Mouse (Mus musculus) skeletal muscle tissue, postnatal 0 days (tissue): ENCODE results near the gene Fbxl8. TPM values are rescaled to one million over a fixed set of nuclear protein-coding genes. Genes with fewer than 3 reads are reported as not detected.

Experiments
- microRNA counts: library from miRNA; unstranded; fragments of <30 nt; microRNA quantifications from one replicate; lab custom pipeline; 2015
- microRNA-seq, 2 experiments: library from miRNA; unstranded; fragments of <30 nt; microRNA quantifications; one replicate each; pipeline ENCODE4; 2016
- polyA plus RNA-seq: library from polyadenylated mRNA; unstranded; fragments of >200 nt; fragmentation: Nextera tagmentation; extraction: Ambion mirVana; gene quantifications from 2 replicates; pipeline ENCODE4 v1.2.1, GENCODE M21; 2015

Fbxl8 gene
- polyA plus RNA-seq, result 0.85 and 2.0 TPM in 2 replicates

DNA sequence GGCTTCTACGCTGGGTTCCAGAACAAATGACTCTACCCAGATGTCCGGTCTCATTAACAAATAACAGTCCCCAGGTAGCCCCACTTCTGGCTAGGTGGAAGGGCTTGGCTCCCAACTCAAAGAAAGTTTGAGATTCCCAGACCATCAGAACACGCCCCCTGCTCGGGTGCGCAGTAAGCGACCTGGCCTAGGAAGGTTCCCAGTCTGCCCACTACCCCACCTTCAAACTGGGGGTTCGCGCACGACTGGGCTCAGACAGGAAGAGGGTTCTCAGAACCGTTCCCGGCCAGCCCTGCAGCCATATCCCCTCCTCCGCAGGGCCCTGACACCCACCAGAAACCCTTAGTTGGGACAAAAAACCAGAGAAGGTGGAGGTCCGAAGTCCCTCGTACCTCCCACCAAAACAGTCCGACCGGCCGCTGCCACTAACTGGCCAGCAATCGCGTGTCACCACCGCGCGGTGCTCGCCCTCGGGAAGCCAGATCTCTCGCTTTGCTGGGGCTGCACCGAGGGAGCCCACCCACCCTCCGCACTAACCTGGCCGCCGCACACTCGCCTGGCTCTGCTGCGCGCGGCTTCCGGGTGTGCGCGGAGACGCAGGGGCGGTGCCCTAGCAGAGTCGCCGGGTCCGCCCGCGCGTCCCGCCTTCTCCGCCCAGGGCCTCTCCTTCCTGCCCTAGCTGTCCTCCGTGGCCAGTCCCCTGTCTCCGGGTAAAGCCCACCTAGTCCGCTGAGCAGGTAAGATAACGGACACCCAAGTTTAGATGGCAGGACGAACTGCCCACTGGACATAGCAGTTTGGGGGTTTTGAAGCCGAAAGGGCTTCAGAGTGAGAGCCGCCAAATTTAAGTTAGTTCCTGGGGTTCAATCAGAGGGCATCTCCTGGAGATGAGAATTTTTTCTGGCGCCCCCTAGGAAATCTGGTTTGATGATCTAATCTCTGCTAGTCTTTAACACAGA lies at the start of gene Fbxl8, which contains the start of gene Tradd:
TSS of gene Fbxl8 (plus strand) at position 625 of the 959 bp plus-strand sequence.
TSS of gene Tradd (minus strand) at position 586 of the 959 bp plus-strand sequence.

DNA sequence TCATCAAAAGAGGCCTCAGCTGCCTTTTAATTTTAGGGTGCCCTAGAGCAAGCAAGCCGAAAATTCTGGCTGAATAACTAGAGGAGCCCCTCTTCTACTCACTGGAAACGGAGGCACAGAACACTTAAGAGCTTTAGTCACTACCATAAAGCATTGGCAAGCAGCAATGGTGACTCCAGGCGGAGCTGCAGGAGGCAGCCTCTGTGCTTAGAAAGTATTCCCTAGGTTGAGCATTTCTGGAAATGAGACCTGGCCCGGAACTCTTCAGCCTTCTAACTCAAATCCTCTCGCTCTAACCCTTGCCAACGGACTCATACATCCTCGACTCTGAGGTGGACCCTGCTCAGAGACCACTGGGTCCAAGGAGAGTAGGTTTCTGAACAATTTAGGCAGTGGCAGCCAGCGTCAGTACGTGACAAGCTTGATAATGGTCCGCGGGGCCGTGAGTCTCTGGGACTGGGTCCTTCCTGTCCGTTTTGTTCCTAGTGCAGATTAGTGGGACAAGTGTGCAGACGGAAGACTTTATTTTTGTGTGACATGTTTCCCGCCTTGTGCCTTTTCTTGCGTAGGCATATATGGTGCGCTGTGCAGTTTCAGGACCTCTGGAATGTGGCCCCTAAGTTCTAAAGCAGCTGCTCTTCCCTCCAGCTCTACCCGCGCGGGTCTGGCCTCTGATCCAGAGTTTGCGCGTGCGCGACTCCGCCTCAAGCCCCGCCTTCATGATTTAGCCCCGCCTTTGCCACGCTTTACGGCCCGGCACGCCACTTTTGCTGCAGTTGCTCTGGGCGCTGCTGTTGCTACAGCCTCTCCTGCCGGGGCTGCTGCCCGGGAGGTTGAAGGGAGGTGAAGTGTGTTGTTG lies 39.8 kb upstream of the Fbxl8 start, which contains the start of gene D230025D16Rik:
TSS of gene D230025D16Rik (plus strand) at position 733 of the 859 bp plus-strand sequence.

DNA sequence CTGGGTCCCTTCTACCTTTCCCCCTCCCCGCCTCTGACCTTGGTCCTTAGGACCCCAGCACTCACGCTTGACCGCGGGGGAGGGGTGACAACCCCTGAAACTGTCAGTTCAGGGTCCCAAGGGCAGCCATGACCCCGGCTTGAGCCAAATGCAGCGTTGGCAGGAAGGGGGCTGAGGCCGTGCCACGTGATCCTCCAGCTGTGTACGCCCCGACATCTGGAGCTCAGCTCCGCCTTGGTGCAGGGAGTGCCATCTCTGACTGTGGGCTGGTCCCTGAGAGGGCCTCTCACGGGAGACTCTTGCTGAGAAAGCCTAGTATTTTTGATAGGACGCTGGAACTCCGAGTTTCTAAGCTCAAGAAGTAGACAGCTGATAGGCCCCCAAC lies 9.5 kb upstream of the Fbxl8 start, which contains the start of gene B3gnt9:
TSS of gene B3gnt9 (minus strand) at position 188 of the 385 bp plus-strand sequence.

DNA sequence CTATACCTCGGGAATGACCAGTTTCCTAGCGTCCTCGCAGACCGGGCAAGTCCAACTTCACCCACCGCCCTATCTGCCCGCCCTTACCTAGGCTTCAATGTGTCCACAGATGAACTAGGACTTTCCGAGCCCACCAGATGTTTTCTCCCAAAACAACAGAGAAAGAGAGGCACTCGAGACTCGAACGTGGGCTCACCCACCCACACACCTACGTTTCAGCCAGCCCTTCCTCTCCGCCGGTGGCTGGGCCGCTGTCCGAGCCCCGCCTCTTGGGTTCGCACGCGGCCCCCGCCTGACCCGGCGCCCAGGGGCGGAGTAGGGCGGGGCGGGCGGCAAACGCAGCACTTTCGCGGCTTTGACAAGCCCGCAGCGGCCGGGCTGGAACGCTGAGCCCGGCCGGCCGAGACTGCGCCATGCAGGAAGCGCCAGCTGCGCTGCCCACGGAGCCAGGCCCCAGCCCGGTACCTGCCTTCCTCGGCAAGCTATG lies 5.1 kb downstream of the Fbxl8 start, which contains the start of gene Hsf4:
TSS of gene Hsf4 (plus strand) at position 341 of the 487 bp plus-strand sequence.

DNA sequence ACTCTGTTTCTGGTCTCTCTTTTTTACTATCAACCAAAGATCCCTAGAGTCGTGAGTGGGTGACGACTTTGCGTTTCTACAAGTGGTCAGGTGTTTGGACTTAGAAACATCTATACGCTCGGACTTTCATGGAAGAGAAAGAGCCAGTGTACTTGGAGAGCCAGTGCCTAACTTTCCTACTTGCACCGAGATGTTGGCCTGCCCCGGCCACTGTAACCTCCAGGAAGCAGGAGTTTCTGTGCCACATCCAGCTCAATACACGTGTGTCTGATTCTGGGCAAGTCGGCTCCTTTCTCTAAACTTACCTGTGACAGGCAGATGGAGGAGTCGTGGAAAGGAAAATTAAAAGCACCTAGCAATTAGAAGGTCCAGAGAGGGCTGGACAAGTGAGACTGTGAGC lies 11.4 kb downstream of the Fbxl8 start, which contains the start of gene Nol3:
TSS of gene Nol3 (plus strand) at position 301 of the 400 bp plus-strand sequence.

DNA sequence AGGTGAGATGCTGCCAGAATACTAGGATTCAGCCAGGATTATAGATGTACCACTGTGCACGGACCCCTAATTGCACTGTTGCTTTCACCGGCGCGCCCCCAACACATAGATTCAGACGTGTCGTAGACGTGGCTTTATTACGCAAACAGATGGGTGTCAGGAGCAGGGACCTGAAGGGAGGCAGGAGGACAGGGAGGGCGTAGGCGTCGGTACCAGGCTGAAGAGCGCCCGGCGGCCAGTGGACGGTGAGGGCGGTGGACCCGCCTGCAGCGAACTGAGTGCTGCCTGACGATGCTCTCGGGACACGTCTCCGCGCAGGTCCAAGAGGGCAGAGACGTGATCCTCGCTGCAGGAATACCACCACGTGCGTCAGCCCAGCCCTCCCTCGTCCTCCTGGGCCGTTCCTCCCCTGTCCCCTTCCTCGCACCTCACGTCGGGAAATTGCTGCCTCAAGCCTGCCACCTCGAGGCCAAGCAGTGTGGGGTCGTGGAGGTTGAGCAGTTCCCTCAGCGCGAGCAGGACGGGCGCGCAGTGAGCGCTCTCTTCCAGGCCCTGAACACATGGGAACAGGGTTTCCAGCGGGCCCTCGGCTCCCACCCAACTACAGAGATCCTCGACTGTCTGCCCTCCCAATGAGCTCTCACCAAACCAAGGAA lies 25.5 kb downstream of the Fbxl8 start, which contains the start of gene 4931428F04Rik:
TSS of gene 4931428F04Rik (minus strand) at position 60 of the 656 bp plus-strand sequence.

DNA sequence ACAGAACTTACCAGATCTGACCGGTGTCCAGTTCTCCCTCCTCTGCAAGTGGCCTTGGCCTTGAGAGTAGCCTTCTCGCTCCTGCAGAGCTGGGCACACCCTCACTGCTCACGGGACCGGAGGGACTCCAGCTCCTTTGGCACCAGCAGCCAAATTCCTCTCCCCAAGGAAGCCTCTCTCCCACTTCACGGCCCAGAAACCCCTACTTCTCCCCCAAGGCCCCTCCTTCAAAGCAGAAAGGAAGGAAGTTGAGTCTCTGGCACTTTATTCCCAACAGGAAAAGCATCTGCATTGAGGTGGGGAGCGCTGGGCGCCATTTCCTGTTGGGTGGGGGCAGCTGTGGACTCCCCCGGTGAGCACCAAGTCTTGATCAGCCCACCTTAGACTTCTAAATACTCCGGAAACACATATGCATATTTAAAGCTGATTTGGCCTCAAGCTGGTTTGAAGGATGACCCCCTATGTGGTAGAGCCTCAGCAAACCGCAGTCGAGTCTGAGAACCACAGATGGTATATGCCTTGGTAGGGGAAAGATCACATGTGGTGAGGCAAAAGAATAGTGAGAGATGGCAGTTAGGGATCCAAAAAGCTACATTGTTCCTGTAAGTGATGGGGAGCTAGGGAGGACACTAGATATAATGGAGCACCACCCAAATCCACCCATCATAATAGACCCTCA lies 31.6 kb downstream of the Fbxl8 start, which contains the start of gene Exoc3l:
TSS of gene Exoc3l (minus strand) at position 207 of the 679 bp plus-strand sequence.

DNA sequence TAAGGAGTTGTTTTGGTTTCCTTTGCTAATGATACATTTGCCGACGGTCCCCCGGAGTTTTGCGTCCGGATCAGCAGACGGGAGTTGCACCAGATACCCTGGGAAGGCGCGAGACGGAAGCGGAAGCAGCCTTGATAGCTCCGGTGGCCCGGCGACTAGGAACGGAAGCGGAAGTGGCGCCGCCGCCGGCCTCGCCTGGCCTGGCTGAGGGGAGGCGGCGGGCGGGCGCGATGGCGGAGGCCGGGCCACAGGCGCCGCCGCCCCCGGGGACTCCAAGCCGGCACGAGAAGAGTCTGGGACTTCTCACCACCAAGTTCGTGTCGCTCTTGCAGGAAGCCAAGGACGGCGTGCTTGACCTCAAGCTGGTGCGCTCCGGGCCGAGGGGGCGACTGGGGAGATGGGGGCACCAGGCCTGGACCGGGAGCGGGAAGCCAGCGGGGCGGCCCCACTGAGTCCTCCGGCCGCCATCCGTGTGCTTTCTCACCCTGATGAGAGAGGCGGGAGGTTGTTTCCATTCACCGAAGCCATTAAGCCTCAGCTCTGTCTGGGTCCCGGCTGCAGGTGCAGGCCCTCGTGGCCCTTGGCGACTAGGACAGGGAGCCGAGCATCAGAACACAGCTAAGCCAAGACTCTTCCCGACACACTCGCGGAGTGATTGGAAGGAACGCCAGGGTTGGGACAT lies 33.2 kb downstream of the Fbxl8 start, which contains the start of gene E2f4:
TSS of gene E2f4 (plus strand) at position 153 of the 682 bp plus-strand sequence.

DNA sequence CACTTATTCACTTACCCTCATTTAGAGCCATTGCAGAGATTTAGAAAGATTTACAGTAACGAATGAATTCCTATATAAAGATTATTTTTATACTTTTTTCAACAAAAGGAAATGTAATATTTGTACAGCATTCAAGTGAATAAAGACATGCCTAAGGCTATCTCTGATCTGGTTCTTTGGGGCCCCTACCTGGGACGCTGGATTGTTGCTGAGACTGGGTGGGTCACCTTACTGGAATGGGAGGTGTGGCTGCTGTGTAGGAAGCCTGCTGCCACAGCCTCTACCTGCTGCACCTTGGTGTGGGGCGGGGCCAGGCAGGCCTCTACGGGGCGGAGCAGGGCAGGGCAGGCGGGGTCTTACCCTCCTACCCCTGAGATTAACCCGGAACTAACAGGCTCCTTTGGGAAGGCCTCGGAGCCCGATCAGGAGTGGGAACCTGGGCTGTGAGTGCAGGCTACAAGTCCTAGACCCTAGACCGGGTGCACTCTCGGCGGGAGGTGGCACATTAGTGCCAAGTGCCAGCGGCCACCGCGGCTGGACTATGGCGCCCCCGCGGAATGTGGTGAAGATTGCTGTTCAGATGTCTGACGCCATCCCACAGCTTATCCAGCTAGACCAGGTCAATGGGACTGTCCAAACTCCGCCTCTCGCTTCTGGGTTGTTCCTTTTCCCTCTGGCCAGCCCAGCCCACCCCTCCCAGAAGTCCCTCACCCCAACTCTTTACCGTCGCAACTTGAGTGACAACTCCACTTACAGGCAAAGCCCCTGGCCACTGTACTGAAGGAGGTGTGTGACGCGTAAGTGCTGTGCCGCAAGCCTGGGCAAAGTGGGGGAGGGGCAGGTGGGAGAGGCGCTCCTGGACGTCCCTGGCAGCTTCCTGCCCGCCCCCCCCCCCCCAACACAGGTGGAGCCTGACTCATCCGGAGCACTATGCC lies 41.0 kb downstream of the Fbxl8 start, which contains the start of gene Elmo3:
TSS of gene Elmo3 (plus strand) at position 391 of the 935 bp plus-strand sequence.

MicroRNA genes within 50 kb of the gene (microRNA counts, 519-probe panel; counts per million panel counts)
- 2,628 counts per million, percentile 69 among the panel's probes with 10 or more counts for microRNA mmu-miR-328 (lab: Ali Mortazavi, UCI)

Small RNAs within 50 kb of the gene (microRNA-seq; reads per million reads assigned to microRNA genes)
- gene Gm27320, result 0 reads per million in 2 experiments
- gene Mir328, result 353 to 381 reads per million in 2 experiments

Other genes with a start within 250 kb of the Fbxl8 start
- not detected in 2 replicates for gene Ces3a, start 216.0 kb upstream of the Fbxl8 start, polyA plus RNA-seq
- gene Ces3b, start 180.9 kb upstream of the Fbxl8 start, polyA plus RNA-seq, result not detected in 2 replicates
- gene Ces4a, start 132.8 kb upstream of the Fbxl8 start, polyA plus RNA-seq, result not detected in 2 replicates
- 32.1 and 36.8 TPM in 2 replicates for gene Cbfb, start 94.0 kb upstream of the Fbxl8 start, polyA plus RNA-seq
- 13.8 and 14.6 TPM in 2 replicates for gene D230025D16Rik, start 39.5 kb upstream of the Fbxl8 start, polyA plus RNA-seq
- 12.4 and 15.0 TPM in 2 replicates for gene B3gnt9, start 9.5 kb upstream of the Fbxl8 start, polyA plus RNA-seq
- gene Tradd, start within 50 bp of the Fbxl8 start, polyA plus RNA-seq, result 6.5 and 10.0 TPM in 2 replicates
- gene Hsf4, start 5.2 kb downstream of the Fbxl8 start, polyA plus RNA-seq, result 0.11 and 0.18 TPM in 2 replicates
- 19.7 and 19.8 TPM in 2 replicates for gene Nol3, start 11.5 kb downstream of the Fbxl8 start, polyA plus RNA-seq
- gene 4931428F04Rik, start 25.2 kb downstream of the Fbxl8 start, polyA plus RNA-seq, result 2.1 TPM in 2 replicates
- 4.2 and 6.3 TPM in 2 replicates for gene Exoc3l, start 31.5 kb downstream of the Fbxl8 start, polyA plus RNA-seq
- 28.1 and 28.5 TPM in 2 replicates for gene E2f4, start 33.0 kb downstream of the Fbxl8 start, polyA plus RNA-seq
- gene Elmo3, start 41.0 kb downstream of the Fbxl8 start, polyA plus RNA-seq, result 2.3 and 3.0 TPM in 2 replicates
- gene Lrrc29, start 61.6 kb downstream of the Fbxl8 start, polyA plus RNA-seq, result 2.5 and 2.8 TPM in 2 replicates
- 70.3 and 73.5 TPM in 2 replicates for gene Tmem208, start 61.7 kb downstream of the Fbxl8 start, polyA plus RNA-seq
- 0.82 and 1.1 TPM in 2 replicates for gene Fhod1, start 83.3 kb downstream of the Fbxl8 start, polyA plus RNA-seq
- gene Slc9a5, start 84.2 kb downstream of the Fbxl8 start, polyA plus RNA-seq, result 0.45 and 0.52 TPM in 2 replicates
- gene Plekhg4, start 108.6 kb downstream of the Fbxl8 start, polyA plus RNA-seq, result 0.12 and 0.18 TPM in 2 replicates
- 0.29 TPM in 1 of 2 replicates, not detected in the other for gene Kctd19, start 148.9 kb downstream of the Fbxl8 start, polyA plus RNA-seq
- 0.94 and 1.2 TPM in 2 replicates for gene Lrrc36, start 148.9 kb downstream of the Fbxl8 start, polyA plus RNA-seq
- gene Tppp3, start 206.9 kb downstream of the Fbxl8 start, polyA plus RNA-seq, result 630 and 718 TPM in 2 replicates
- gene Zdhhc1, start 232.3 kb downstream of the Fbxl8 start, polyA plus RNA-seq, result 22.4 and 24.2 TPM in 2 replicates